Mouse (Mus musculus) CH12.LX (cell line): ENCODE data around the gene Man2a1. TPM values are rescaled to one million over a fixed set of nuclear protein-coding genes. Genes with fewer than 3 reads are reported as not detected.

ENCODE experiments used
- DNase-seq: peaks from one replicate; pipeline ENCODE4 v3.0.0-alpha.2; 2013; ENCODE audit errors: extremely low read depth
- H3K27ac ChIP-seq: 2 replicates; pipeline ENCODE4 v1.5.1; 2012; ENCODE audit warnings: low read depth, mild to moderate bottlenecking, control low read depth, moderate library complexity; ENCODE audit not compliant: insufficient read depth
- H3K27me3 ChIP-seq: replicated peaks from 2 replicates; pipeline ENCODE3; 2012; ENCODE audit warnings: inconsistent platforms
- H3K36me3 ChIP-seq, 2 experiments: replicated peaks in 1 of 2; 2 replicates each; pipeline versions ENCODE3 to v1.6.1; 2012; ENCODE audit warnings: inconsistent platforms in 1 of 2, low read length in 1 of 2, mild to moderate bottlenecking in 1 of 2, mixed read lengths in 1 of 2, moderate library complexity in 1 of 2; ENCODE audit not compliant: control insufficient read depth in 1 of 2, insufficient read depth in 1 of 2
- H3K4me1 ChIP-seq, 2 experiments: 2 replicates each; pipeline ENCODE4 v1.6.1; 2012; ENCODE audit warnings: inconsistent platforms in 1 of 2, moderate library complexity in 1 of 2; ENCODE audit not compliant: insufficient read depth in 2 of 2, control insufficient read depth in 1 of 2
- H3K4me2 ChIP-seq: 2 replicates; pipeline ENCODE4 v1.6.1; 2012; ENCODE audit warnings: low read depth, mild to moderate bottlenecking, control low read depth; ENCODE audit not compliant: poor library complexity, insufficient read depth, severe bottlenecking
- H3K4me3 ChIP-seq, 3 experiments: fragments of 150-350 bp in 1 of 3; sonication (generic) in 1 of 3; replicated peaks in 1 of 3; 2 replicates each; pipeline versions ENCODE3 to v1.5.1; 2011 to 2012; ENCODE audit warnings: low read depth in 2 of 3, low read length in 2 of 3, mild to moderate bottlenecking in 2 of 3, moderate library complexity in 2 of 3, control low read depth in 1 of 3, improper control_type of control experiment in 1 of 3, inconsistent platforms in 1 of 3, mixed read lengths in 1 of 3; ENCODE audit not compliant: poor library complexity in 1 of 3
- H3K79me2 ChIP-seq: replicated peaks from 2 replicates; pipeline ENCODE4 v1.6.1; 2012; ENCODE audit warnings: mild to moderate bottlenecking, moderate library complexity; ENCODE audit not compliant: control insufficient read depth, poor library complexity, insufficient read depth, severe bottlenecking; ENCODE audit errors: extremely low read depth
- H3K9ac ChIP-seq: 2 replicates; pipeline ENCODE4 v1.6.1; 2012; ENCODE audit warnings: low read depth, mild to moderate bottlenecking, control low read depth, moderate library complexity; ENCODE audit not compliant: insufficient read depth
- H3K9me3 ChIP-seq: replicated peaks from 2 replicates; pipeline ENCODE3; 2012; ENCODE audit warnings: low read length, inconsistent platforms, mixed read lengths
- CHD1 ChIP-seq: IDR thresholded peaks from 2 replicates; pipeline ENCODE4 v1.6.1; 2012; ENCODE audit warnings: low read depth, low read length, improper control_type of control experiment, inconsistent platforms
- CHD2 ChIP-seq: IDR thresholded peaks from 2 replicates; pipeline ENCODE4 v1.6.1; 2011; ENCODE audit warnings: low read length, improper control_type of control experiment
- CTCF ChIP-seq, 2 experiments: IDR thresholded peaks in 1 of 2; conservative IDR thresholded peaks in 1 of 2; 2 replicates each; pipeline ENCODE4 v1.5.1; 2011 to 2012; ENCODE audit warnings: low read depth in 2 of 2, low read length in 2 of 2, improper control_type of control experiment in 1 of 2, inconsistent platforms in 1 of 2, mild to moderate bottlenecking in 1 of 2, moderate library complexity in 1 of 2
- GABPA ChIP-seq: IDR thresholded peaks from 2 replicates; pipeline ENCODE4 v1.6.1; 2012; ENCODE audit warnings: low read depth, low read length, improper control_type of control experiment, inconsistent platforms; ENCODE audit not compliant: insufficient replicate concordance
- HCFC1 ChIP-seq: IDR thresholded peaks from 2 replicates; pipeline ENCODE4 v1.6.1; 2012; ENCODE audit warnings: low read depth, mild to moderate bottlenecking, inconsistent platforms, low read length, improper control_type of control experiment
- JUND ChIP-seq: conservative IDR thresholded peaks from 2 replicates; pipeline ENCODE4 v1.6.1; 2011; ENCODE audit warnings: low read depth, low read length, improper control_type of control experiment
- KAT2A ChIP-seq: IDR thresholded peaks from 2 replicates; pipeline ENCODE4 v1.6.1; 2012; ENCODE audit warnings: low read length, improper control_type of control experiment, inconsistent platforms; ENCODE audit not compliant: insufficient replicate concordance
- MAZ ChIP-seq: IDR thresholded peaks from 2 replicates; pipeline ENCODE4 v1.6.1; 2012; ENCODE audit warnings: low read depth, mild to moderate bottlenecking, inconsistent platforms, low read length, improper control_type of control experiment, moderate library complexity
- PAX5 ChIP-seq: IDR thresholded peaks from 2 replicates; pipeline ENCODE4 v1.6.1; 2012; ENCODE audit warnings: low read length, inconsistent platforms, mixed read lengths
- POLR2A ChIP-seq: IDR thresholded peaks from 2 replicates; pipeline ENCODE4 v1.6.1; 2011; ENCODE audit warnings: low read depth, mild to moderate bottlenecking, improper control_type of control experiment, low read length
- RAD21 ChIP-seq: IDR thresholded peaks from 2 replicates; pipeline ENCODE4 v1.6.1; 2011; ENCODE audit warnings: low read depth, mild to moderate bottlenecking, low read length, improper control_type of control experiment, moderate library complexity
- RCOR1 ChIP-seq: conservative IDR thresholded peaks from 2 replicates; pipeline ENCODE4 v1.6.1; 2012; ENCODE audit warnings: low read depth, mild to moderate bottlenecking, inconsistent platforms, low read length, improper control_type of control experiment
- TBP ChIP-seq: conservative IDR thresholded peaks from 2 replicates; pipeline ENCODE4 v1.6.1; 2011; ENCODE audit warnings: low read depth, low read length, improper control_type of control experiment
- TCF12 ChIP-seq: IDR thresholded peaks from 2 replicates; pipeline ENCODE4 v1.6.1; 2014; ENCODE audit warnings: low read depth, mild to moderate bottlenecking, inconsistent platforms, low read length, improper control_type of control experiment
- UBTF ChIP-seq: IDR thresholded peaks from 2 replicates; pipeline ENCODE4 v1.6.1; 2012; ENCODE audit warnings: low read depth, mild to moderate bottlenecking, inconsistent platforms, low read length, improper control_type of control experiment, moderate library complexity
- USF1 ChIP-seq: IDR thresholded peaks from 2 replicates; pipeline ENCODE4 v1.6.1; 2014; ENCODE audit warnings: low read depth, mild to moderate bottlenecking, inconsistent platforms, low read length, improper control_type of control experiment
- ZC3H11A ChIP-seq: IDR thresholded peaks from 2 replicates; pipeline ENCODE4 v1.6.1; 2012; ENCODE audit warnings: low read depth, mild to moderate bottlenecking, inconsistent platforms, low read length, improper control_type of control experiment
- ZKSCAN1 ChIP-seq: IDR thresholded peaks from 2 replicates; pipeline ENCODE4 v1.6.1; 2012; ENCODE audit warnings: low read depth, inconsistent platforms, low read length, improper control_type of control experiment, borderline replicate concordance
- ZMIZ1 ChIP-seq: IDR thresholded peaks from 2 replicates; pipeline ENCODE4 v1.6.1; 2012; ENCODE audit warnings: low read depth, mild to moderate bottlenecking, inconsistent platforms, low read length, improper control_type of control experiment
- dilution Hi-C: fragments of 300-500 bp; cut with MboI; formaldehyde crosslinking; loops from 2 replicates; pipeline ENCODE4 v1.14.3; 2020; ENCODE audit warnings: low sequenced_read_pairs; ENCODE audit not compliant: extremely low pct_unique_long_range_greater_than_20kb, extremely low pct_ligation_motif_present
- in situ Hi-C: fragments of 300-500 bp; cut with MboI; formaldehyde crosslinking; loops from 3 replicates; pipeline ENCODE4 v1.14.3; 2019; ENCODE audit warnings: low sequenced_read_pairs, low pct_ligation_motif_present, low pct_unique_long_range_greater_than_20kb, mixed read lengths
- polyA plus RNA-seq: library from polyadenylated mRNA; unstranded; fragments of >175 nt; gene quantifications from 2 replicates; pipeline ENCODE4 v1.2.1, GENCODE M21; 2012; ENCODE audit warnings: low read depth; ENCODE audit not compliant: insufficient read length
- total RNA-seq, 2 experiments: library from RNA; depleted of rRNA; stranded (reverse); fragments of 300-350 nt in 1 of 2; fragments of >200 nt in 1 of 2; gene quantifications; 2 replicates each; pipeline ENCODE4 v1.2.3; 2012 to 2014

Gene Man2a1
- total and polyA plus RNA-seq, 3 experiments, result 7.9 to 15.4 (median 11.9) TPM

DNA sequence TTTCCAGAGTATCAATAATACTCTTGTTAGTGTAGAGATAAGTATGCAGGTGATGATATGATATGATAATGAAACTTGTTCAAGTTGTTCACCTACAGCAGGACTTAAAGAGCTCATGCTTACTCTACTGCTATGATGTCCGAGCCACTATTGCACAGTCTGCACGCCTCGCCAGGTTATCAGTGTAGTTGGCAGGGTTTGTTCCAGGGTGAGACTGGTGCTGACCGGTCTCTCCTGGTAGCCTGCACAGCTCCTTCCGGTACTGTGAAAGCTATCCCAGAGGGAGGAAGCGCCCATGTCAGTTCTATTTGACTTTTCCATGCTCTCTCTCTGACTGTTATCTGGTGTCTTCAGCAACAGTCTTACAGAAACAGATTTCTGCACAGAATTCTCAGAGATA is 107.0 kb downstream of the Man2a1 start:
- no peak overlapping the region for H3K9ac ChIP-seq
- no peaks in the 10 kb centered on the region for H3K4me1 ChIP-seq
- in situ Hi-C loops, result no loop called here
- no peak overlapping the region for H3K4me2 ChIP-seq
- H3K27ac ChIP-seq, result no peak overlapping the region
- no peak overlapping the region for H3K4me3 ChIP-seq
- dilution Hi-C loops, result no loop called here
- no peak for DNase-seq
- no peaks in the 10 kb centered on the region for H3K9me3 ChIP-seq
- H3K79me2 ChIP-seq, result no peaks in the 10 kb centered on the region
- TF ChIP-seq GABPA (no peak), RCOR1 (no peak), HCFC1 (no peak), USF1 (no peak), MAZ (no peak), CHD1 (no peak), CTCF (conservative IDR thresholded peaks at IDR 0.05 in 1 of 2, IDR thresholded peaks at IDR 0.05 in 1 of 2; ENCODE audit: low read depth in 2 of 2, low read length in 2 of 2) (no peak), ZC3H11A (no peak), KAT2A (no peak), POLR2A (no peak), JUND (no peak), CHD2 (no peak)
- peaks cover 3 to 37% of the 10 kb centered on the region in 2 experiments for H3K36me3 ChIP-seq
- H3K27me3 ChIP-seq, result no peaks in the 10 kb centered on the region

DNA sequence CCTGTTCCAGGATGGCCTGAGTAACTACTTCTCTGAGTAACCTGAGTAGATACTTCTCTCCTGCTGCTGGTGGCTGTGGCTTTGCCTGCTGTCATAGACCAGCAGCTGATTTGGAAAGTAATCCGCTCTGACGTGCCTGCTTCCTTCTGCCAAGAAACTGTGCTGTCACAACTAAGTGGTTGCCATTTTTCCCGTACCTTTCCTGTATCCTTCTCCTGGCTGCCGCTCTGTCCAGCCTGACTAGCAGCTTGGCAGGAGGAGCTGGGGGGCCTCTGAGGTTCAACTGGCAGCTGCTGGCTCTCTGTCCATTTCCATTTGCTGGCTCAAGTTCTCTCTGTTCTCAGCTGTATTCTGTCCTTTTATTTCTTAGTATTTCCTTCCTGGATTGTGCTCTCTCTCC is 115.8 kb downstream of the Man2a1 start:
- TF ChIP-seq TCF12, result no peak
- TF ChIP-seq RAD21, result no peak
- TF ChIP-seq ZMIZ1, result no peak
- no peak for TF ChIP-seq ZKSCAN1
- no peak for TF ChIP-seq USF1
- no peak for TF ChIP-seq PAX5
- no peak for TF ChIP-seq TBP
- TF ChIP-seq UBTF, result no peak
- H3K27me3 ChIP-seq, result no peaks in the 10 kb centered on the region
- peaks cover 17 to 63% of the 10 kb centered on the region in 2 experiments for H3K36me3 ChIP-seq
- H3K4me2 ChIP-seq, result no peak overlapping the region
- no peaks in the 10 kb centered on the region for H3K9me3 ChIP-seq
- H3K4me1 ChIP-seq, result no peaks in the 10 kb centered on the region
- dilution Hi-C loops (no loop called here), in situ Hi-C loops (no loop called here)
- no peak overlapping the region for H3K9ac ChIP-seq
- DNase-seq, result no peak
- H3K79me2 ChIP-seq, result no peaks in the 10 kb centered on the region
- H3K4me3 ChIP-seq, result no peak overlapping the region
- H3K27ac ChIP-seq, result no peak overlapping the region
